Mouse (Mus musculus): Measurements from ENCODE around the gene Rhag. TPM values are rescaled to one million over a fixed set of nuclear protein-coding genes. Genes with fewer than 3 reads are reported as not detected.
A peak's percentile ranks its signal among the peaks of the same experiment; 100 is the strongest.

The Rhag gene
- total RNA-seq, 2 experiments from 2014 or later: not detected

- TF ChIP-seq CTCF (conservative IDR thresholded peaks at IDR 0.05): peak; percentile 72
- H3K27ac ChIP-seq: no peak overlapping the region
- DNase-seq (ENCODE audit: low spot score in 2 of 2): no peak
- H3K4me3 ChIP-seq: no peak overlapping the region
These were observed 12.9 kb downstream of the Rhag start for GRCm38 (mm10) chr17:40823817-40824216.

GRCm38 (mm10) chr17:40824549-40824948 lies 13.6 kb downstream of the Rhag start:
- no peak overlapping the region for H3K4me3 ChIP-seq
- peak; percentile 70 for TF ChIP-seq CTCF (conservative IDR thresholded peaks at IDR 0.05)
- DNase-seq (ENCODE audit: low spot score in 2 of 2): peak in 1 of 2 experiments; percentile 16

DNA sequence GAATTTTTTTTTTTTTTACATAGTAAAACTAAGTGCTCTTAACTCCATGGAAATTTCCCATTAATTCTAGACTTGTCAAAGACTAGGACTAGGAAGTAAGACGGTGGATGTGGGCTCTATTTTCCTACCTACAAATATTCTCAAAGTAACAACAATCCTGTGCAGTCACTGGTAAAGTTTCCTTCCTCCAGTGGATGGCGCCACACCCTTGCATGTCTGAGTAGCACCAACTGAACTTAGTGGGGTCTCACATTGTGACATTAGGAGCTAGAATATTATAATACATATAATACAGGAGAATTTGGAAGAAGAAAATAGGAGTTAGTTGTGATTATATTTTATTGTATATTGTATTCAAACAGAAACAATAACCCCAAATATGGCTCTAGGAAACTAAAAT lies 20.9 kb downstream of the Rhag start:
- Histone ChIP-seq H3K4me3 (no peak overlapping the region), H3K27ac (no peak overlapping the region)
- no peak for DNase-seq (ENCODE audit: low spot score in 2 of 2)
- TF ChIP-seq CTCF (conservative IDR thresholded peaks at IDR 0.05): peak; percentile 25; the same call in 1 of the 2 replicates

More at GRCm38 (mm10) chr17:40824549-40824948, 13.6 kb downstream of the Rhag start:
- no peak overlapping the region for H3K27ac ChIP-seq

GRCm38 (mm10) chr17:40837308-40837707 lies 26.4 kb downstream of the Rhag start:
- Histone ChIP-seq H3K27ac (no peak overlapping the region), H3K4me3 (no peak overlapping the region)
- TF ChIP-seq CTCF (conservative IDR thresholded peaks at IDR 0.05): peak; percentile 59
- no peak for DNase-seq (ENCODE audit: low spot score in 2 of 2)

GRCm38 (mm10) chr17:40855065-40855464 lies 44.1 kb downstream of the Rhag start:
- Histone ChIP-seq H3K27ac (no peak overlapping the region), H3K4me3 (no peak overlapping the region)
- TF ChIP-seq CTCF (conservative IDR thresholded peaks at IDR 0.05): no peak
- no peak for DNase-seq (ENCODE audit: low spot score in 2 of 2)

DNA sequence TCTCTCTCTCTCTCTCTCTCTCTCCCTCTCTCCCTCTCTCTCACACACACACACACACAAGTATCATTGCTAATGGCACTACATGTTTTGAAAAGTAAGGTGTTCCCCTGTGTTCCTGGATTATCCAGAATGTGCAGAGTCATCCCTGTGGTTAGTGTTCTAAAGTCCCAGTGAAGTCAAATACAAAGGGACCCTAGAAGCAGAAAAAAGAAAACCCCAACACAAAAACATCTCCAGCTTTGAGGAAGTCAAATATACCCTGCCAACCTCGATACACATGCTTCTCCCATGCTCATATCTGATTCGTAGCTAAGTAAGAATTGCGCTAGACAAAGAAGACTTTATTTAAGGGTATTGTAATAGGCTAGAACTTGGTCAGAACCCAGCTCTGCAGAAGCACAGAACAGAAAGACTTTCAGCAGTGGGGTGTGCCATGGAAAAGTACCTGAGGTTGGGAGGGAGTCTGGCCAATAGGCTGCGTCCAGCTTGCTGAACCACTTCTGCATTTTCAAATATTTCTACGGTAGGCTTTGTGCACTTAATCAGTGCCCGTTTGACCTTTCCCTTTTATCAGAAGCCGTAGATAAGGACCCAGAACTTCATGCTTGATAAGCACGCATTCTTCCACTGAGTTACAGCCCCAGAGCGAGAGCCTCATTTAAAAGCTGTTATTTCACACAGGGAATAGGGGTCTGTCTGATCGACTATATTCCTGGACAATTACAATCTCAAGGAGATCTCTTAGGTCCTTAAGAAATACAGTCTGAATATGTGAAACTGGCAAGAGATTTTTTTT lies 58.2 kb downstream of the Rhag start:
- DNase-seq (ENCODE audit: low spot score in 2 of 2): no peak
- H3K27ac ChIP-seq: no peak overlapping the region
- no peak for TF ChIP-seq CTCF (conservative IDR thresholded peaks at IDR 0.05)
- H3K4me3 ChIP-seq: no peak overlapping the region

DNA sequence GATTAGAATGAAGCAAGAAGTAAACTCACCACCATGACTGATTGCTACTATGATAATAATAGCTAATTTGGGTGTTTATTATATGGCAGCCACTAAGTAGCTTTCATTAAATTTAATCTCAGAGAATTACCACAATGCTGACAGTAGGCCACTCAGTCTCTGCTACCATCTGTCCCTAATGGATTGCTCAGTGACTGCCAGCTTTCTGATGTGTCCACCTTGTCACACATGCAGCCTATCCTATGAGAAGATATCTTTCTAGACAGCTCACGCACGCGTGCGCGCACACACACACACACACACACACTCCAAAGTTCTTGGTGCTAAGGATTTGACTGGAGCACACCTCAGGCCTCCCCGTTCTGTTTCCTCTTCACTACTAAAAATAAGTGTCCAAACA lies 61.7 kb downstream of the Rhag start:
- no peak overlapping the region for H3K4me3 ChIP-seq
- TF ChIP-seq CTCF (conservative IDR thresholded peaks at IDR 0.05): no peak
- H3K27ac ChIP-seq: no peak overlapping the region
- no peak for DNase-seq (ENCODE audit: low spot score in 2 of 2)

GRCm38 (mm10) chr17:40873582-40874011 lies 62.7 kb downstream of the Rhag start:
- DNase-seq (ENCODE audit: low spot score in 2 of 2): no peak
- Histone ChIP-seq H3K27ac (no peak overlapping the region), H3K4me3 (no peak overlapping the region)
- no peak for TF ChIP-seq CTCF (conservative IDR thresholded peaks at IDR 0.05)

DNA sequence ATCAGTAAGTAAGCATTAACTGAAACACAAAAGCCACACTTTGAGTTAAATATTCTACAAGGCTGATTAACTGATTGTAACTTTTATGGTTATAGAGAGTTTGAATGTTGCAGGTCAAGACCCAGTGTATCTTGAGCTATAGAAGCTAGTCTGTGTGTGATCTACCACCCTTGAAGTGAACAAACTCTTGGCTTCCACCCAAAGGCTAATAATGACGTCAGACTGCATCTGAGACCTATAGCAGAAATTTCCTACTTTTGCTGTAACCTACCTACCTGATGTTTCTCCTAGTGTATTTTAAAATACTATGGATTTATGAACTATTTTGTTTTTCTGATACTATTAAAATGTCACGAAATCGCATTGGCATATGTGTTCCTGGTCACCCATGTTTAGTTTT lies 63.8 kb downstream of the Rhag start:
- no peak for TF ChIP-seq CTCF (conservative IDR thresholded peaks at IDR 0.05)

DNA sequence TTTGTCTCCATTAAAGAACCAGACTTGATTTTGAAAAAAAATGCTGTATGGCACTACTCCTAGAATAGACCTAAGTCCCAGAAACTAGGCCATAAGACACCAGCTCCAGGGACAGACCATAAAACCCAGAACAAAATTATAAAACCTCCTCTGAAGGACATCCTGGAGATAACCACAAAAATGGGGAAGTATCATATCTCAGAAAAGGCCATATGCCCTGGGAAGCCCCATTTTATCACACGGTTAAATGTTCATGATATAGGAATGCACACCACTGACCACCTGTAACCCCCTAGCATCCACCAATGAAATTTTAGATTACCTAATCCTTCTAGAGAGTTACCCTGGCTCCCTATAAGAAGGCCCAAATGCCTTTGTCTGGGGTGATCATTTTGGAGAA lies 64.6 kb downstream of the Rhag start:
- no peak for TF ChIP-seq CTCF (conservative IDR thresholded peaks at IDR 0.05)
- no peak overlapping the region for H3K27ac ChIP-seq
- H3K4me3 ChIP-seq: no peak overlapping the region
- DNase-seq (ENCODE audit: low spot score in 2 of 2): no peak

More for the DNA sequence above, 63.8 kb downstream of the Rhag start:
- DNase-seq (ENCODE audit: low spot score in 2 of 2): no peak
- H3K4me3 ChIP-seq: no peak overlapping the region
- no peak overlapping the region for H3K27ac ChIP-seq

DNA sequence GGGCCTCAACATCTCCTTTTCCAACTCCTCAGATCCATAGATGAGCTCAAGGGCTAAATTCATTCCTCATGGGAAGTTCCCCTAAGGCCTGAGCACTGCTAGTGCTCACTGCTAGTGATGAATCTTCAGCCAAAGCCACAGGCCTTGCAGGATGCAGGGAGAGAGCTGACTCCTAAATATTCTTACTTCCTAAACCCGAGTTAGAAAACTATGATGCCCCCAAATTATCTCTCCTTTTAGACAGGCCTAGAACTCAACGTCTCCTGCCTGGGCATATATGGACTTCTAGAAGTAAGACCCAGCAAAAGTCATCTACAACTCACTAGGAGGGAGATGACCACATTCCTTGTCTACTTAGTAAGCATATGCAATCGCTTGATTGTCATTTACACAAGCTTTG lies 66.8 kb downstream of the Rhag start:
- Histone ChIP-seq H3K4me3 (no peak overlapping the region), H3K27ac (no peak overlapping the region)
- no peak for DNase-seq (ENCODE audit: low spot score in 2 of 2)
- no peak for TF ChIP-seq CTCF (conservative IDR thresholded peaks at IDR 0.05)

DNA sequence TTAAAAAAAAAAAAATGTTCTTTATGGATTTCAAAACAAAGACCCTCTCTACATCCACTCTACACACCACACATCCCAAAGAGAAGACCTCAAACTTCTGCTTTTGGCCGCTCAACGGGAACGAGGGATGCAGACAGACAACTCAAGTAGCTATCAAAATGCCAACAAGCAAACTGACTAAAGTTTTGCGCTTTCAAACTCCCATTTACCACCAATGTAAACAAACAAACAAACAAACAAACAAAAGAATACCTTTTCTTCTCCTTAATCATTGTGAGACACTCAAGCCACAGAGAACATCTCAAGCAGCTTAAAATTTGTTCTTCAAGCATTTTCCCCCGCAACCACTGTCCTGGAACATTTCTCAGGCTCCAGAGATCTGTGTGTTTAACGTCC lies 68.6 kb downstream of the Rhag start:
- Histone ChIP-seq H3K4me3 (peak overlapping the region; percentile 61), H3K27ac (no peak overlapping the region)
- TF ChIP-seq CTCF (conservative IDR thresholded peaks at IDR 0.05): no peak
- no peak for DNase-seq (ENCODE audit: low spot score in 2 of 2)

DNA sequence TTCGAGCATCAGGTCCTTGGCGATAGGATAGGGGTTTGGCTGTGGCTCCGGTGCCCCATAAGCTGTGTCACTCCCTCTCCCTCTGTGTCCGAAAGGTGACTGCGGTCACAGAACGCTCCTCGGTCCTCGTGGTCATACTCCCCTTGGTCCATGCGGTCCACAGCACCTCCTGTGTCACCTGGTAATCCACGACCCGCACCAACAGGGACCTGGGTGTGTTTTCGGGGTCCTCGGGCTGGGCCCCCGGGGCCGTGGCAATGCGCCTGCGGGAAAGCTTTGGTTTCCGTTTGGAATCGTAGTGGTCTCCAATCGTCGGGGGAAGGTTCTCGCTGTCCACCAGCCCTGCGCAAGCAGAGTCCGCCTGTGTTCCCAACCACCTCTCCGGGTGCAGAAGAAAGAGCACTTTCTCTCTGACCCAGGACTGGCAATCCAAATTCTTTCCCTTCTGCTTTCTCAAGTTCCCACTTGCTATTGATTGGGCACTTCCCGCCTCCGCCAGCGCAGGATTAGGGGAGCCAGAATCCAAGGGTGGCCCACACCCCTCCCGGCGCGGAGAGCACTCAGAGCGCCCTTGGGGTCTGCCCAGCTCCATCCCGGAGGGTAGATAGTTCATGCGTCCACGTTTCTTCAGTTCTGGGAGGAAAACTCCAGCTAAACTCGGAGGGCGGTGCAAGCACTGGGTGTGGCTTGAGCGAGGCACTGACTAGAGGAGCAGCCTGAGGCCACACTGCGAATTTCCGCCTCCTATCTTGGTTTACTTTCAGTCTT lies 69.2 kb downstream of the Rhag start, which contains the start of gene 9130008F23Rik:
9130008F23Rik (minus strand) TSS at position 636 of the 768 bp plus-strand sequence.
- no peak within 1 kb of the TSS for H3K27ac ChIP-seq
- peak in 1 of 2 experiments; percentile 9 for DNase-seq (ENCODE audit: low spot score in 2 of 2)

More for the DNA sequence above, 69.2 kb downstream of the Rhag start, which contains the start of gene 9130008F23Rik:
- H3K4me3 ChIP-seq: peak within 1 kb of the TSS; percentile 61
- TF ChIP-seq CTCF (conservative IDR thresholded peaks at IDR 0.05): no peak
